Mouse (Mus musculus): ENCODE measurements around the gene Muc2. TPM values are rescaled to one million over a fixed set of nuclear protein-coding genes. Genes with fewer than 3 reads are reported as not detected.

The Muc2 gene
- 0.83 and 1.3 TPM in 2 replicates for total RNA-seq (2014; rRNA removed)
- 0.20 and 0.91 TPM in 2 replicates for polyA plus RNA-seq (2015; fragmentation: Nextera tagmentation; extraction: Ambion mirVana)

- no peak for DNase-seq (ENCODE audit: low spot score)
- H3K27me3 ChIP-seq (ENCODE audit: insufficient read depth, low read length) = no peaks in the 10 kb centered on the region
- TF ChIP-seq CTCF (IDR thresholded peaks at IDR 0.05; ENCODE audit: low read depth) = no peak
- no peak within 1 kb of the TSS for H3K27ac ChIP-seq
- no peak within 1 kb of the TSS for H3K9ac ChIP-seq (replicated peaks; ENCODE audit: low read length)
- no peaks in the 10 kb centered on the region for H3K36me3 ChIP-seq (ENCODE audit: insufficient read depth, low read length)
- H3K4me3 ChIP-seq (ENCODE audit: low read length) = no peak within 1 kb of the TSS
- 88% methylated on average over 8 of the region's 8 CpGs for WGBS
- ATAC-seq = no peak
- H3K4me2 ChIP-seq (ENCODE audit: low read depth, low read length) = no peak within 1 kb of the TSS
- no peaks in the 10 kb centered on the region for H3K9me3 ChIP-seq (ENCODE audit: low read length)
- no peaks in the 10 kb centered on the region; the same call in 1 of the 2 replicates for H3K4me1 ChIP-seq (ENCODE audit: insufficient read depth, low read length)
These were observed at the start of gene Muc2 for GRCm38 (mm10) chr7:141690040-141690439. Gene Muc2, plus strand, starts transcription at chr7:141690340.

- no peaks in the 10 kb centered on the region for H3K4me1 ChIP-seq (ENCODE audit: insufficient read depth, low read length)
- H3K9ac ChIP-seq (replicated peaks; ENCODE audit: low read length) = no peak overlapping the region
- H3K9me3 ChIP-seq (ENCODE audit: low read length) = no peaks in the 10 kb centered on the region
- 100% methylated on average over 1 of the region's 1 CpGs for WGBS
- H3K36me3 ChIP-seq (ENCODE audit: insufficient read depth, low read length) = no peaks in the 10 kb centered on the region
- ATAC-seq (no peak), DNase-seq (ENCODE audit: low spot score) (no peak)
- H3K4me2 ChIP-seq (ENCODE audit: low read depth, low read length) = no peak overlapping the region
- no peak for TF ChIP-seq CTCF (IDR thresholded peaks at IDR 0.05; ENCODE audit: low read depth)
- no peaks in the 10 kb centered on the region for H3K27me3 ChIP-seq (ENCODE audit: insufficient read depth, low read length)
- H3K27ac ChIP-seq = no peak overlapping the region
- H3K4me3 ChIP-seq (ENCODE audit: low read length) = no peak overlapping the region
These were observed 47.8 kb upstream of the Muc2 start for GRCm38 (mm10) chr7:141642375-141642774.

GRCm38 (mm10) chr7:141643160-141643559 is 47.0 kb upstream of the Muc2 start:
- Histone ChIP-seq H3K27ac (no peak overlapping the region), H3K36me3 (ENCODE audit: insufficient read depth, low read length) (no peaks in the 10 kb centered on the region), H3K27me3 (ENCODE audit: insufficient read depth, low read length) (no peaks in the 10 kb centered on the region), H3K9me3 (ENCODE audit: low read length) (no peaks in the 10 kb centered on the region), H3K4me1 (ENCODE audit: insufficient read depth, low read length) (no peaks in the 10 kb centered on the region), H3K4me2 (ENCODE audit: low read depth, low read length) (no peak overlapping the region), H3K9ac (replicated peaks; ENCODE audit: low read length) (no peak overlapping the region), H3K4me3 (ENCODE audit: low read length) (no peak overlapping the region)
- DNase-seq (ENCODE audit: low spot score) = peak; percentile 22
- TF ChIP-seq CTCF (IDR thresholded peaks at IDR 0.05; ENCODE audit: low read depth) = peak; percentile 53
- WGBS = 43% methylated on average over 3 of the region's 3 CpGs
- ATAC-seq = no peak

GRCm38 (mm10) chr7:141647083-141647482 is 43.1 kb upstream of the Muc2 start:
- no peak for TF ChIP-seq CTCF (IDR thresholded peaks at IDR 0.05; ENCODE audit: low read depth)
- whole genome bisulfite sequencing = 58% methylated on average over 2 of the region's 2 CpGs
- Histone ChIP-seq H3K36me3 (ENCODE audit: insufficient read depth, low read length) (no peaks in the 10 kb centered on the region), H3K9ac (replicated peaks; ENCODE audit: low read length) (no peak overlapping the region), H3K27ac (no peak overlapping the region), H3K27me3 (ENCODE audit: insufficient read depth, low read length) (no peaks in the 10 kb centered on the region), H3K9me3 (ENCODE audit: low read length) (no peaks in the 10 kb centered on the region), H3K4me3 (ENCODE audit: low read length) (no peak overlapping the region), H3K4me1 (ENCODE audit: insufficient read depth, low read length) (no peaks in the 10 kb centered on the region), H3K4me2 (ENCODE audit: low read depth, low read length) (no peak overlapping the region)
- ATAC-seq = no peak
- no peak for DNase-seq (ENCODE audit: low spot score)

- no peak overlapping the region for H3K27ac ChIP-seq
- no peaks in the 10 kb centered on the region for H3K36me3 ChIP-seq (ENCODE audit: insufficient read depth, low read length)
- WGBS = 85% methylated on average over 11 of the region's 11 CpGs
- no peak for TF ChIP-seq CTCF (IDR thresholded peaks at IDR 0.05; ENCODE audit: low read depth)
- no peaks in the 10 kb centered on the region for H3K27me3 ChIP-seq (ENCODE audit: insufficient read depth, low read length)
- no peak for DNase-seq (ENCODE audit: low spot score)
- no peaks in the 10 kb centered on the region for H3K4me1 ChIP-seq (ENCODE audit: insufficient read depth, low read length)
- H3K4me2 ChIP-seq (ENCODE audit: low read depth, low read length) = no peak overlapping the region
- H3K4me3 ChIP-seq (ENCODE audit: low read length) = no peak overlapping the region
- ATAC-seq = no peak
- no peaks in the 10 kb centered on the region for H3K9me3 ChIP-seq (ENCODE audit: low read length)
- no peak overlapping the region for H3K9ac ChIP-seq (replicated peaks; ENCODE audit: low read length)
These were observed 42.3 kb upstream of the Muc2 start for GRCm38 (mm10) chr7:141647815-141648214.

- Histone ChIP-seq H3K4me1 (ENCODE audit: insufficient read depth, low read length) (no peaks in the 10 kb centered on the region), H3K4me2 (ENCODE audit: low read depth, low read length) (no peak overlapping the region), H3K27ac (no peak overlapping the region), H3K9me3 (ENCODE audit: low read length) (no peaks in the 10 kb centered on the region), H3K36me3 (ENCODE audit: insufficient read depth, low read length) (no peaks in the 10 kb centered on the region), H3K4me3 (ENCODE audit: low read length) (no peak overlapping the region), H3K9ac (replicated peaks; ENCODE audit: low read length) (no peak overlapping the region), H3K27me3 (ENCODE audit: insufficient read depth, low read length) (no peaks in the 10 kb centered on the region)
- WGBS = 55% methylated on average over 7 of the region's 7 CpGs
- no peak for TF ChIP-seq CTCF (IDR thresholded peaks at IDR 0.05; ENCODE audit: low read depth)
- ATAC-seq = no peak
- DNase-seq (ENCODE audit: low spot score) = no peak
These were observed 37.9 kb upstream of the Muc2 start for GRCm38 (mm10) chr7:141652191-141652590.

GRCm38 (mm10) chr7:141660346-141660745 is 29.8 kb upstream of the Muc2 start:
- no peaks in the 10 kb centered on the region for H3K27me3 ChIP-seq (ENCODE audit: insufficient read depth, low read length)
- no peaks in the 10 kb centered on the region for H3K9me3 ChIP-seq (ENCODE audit: low read length)
- H3K36me3 ChIP-seq (ENCODE audit: insufficient read depth, low read length) = no peaks in the 10 kb centered on the region
- no peak for TF ChIP-seq CTCF (IDR thresholded peaks at IDR 0.05; ENCODE audit: low read depth)
- DNase-seq (ENCODE audit: low spot score) (no peak), ATAC-seq (no peak)
- H3K27ac ChIP-seq = no peak overlapping the region
- H3K4me2 ChIP-seq (ENCODE audit: low read depth, low read length) = no peak overlapping the region
- no peaks in the 10 kb centered on the region for H3K4me1 ChIP-seq (ENCODE audit: insufficient read depth, low read length)
- 77% methylated on average over 1 of the region's 1 CpGs for WGBS
- no peak overlapping the region for H3K4me3 ChIP-seq (ENCODE audit: low read length)
- H3K9ac ChIP-seq (replicated peaks; ENCODE audit: low read length) = no peak overlapping the region
